Mouse (Mus musculus): ENCODE measurements around the gene Tmem254a.
"Not testable (repeated sequence)": the region's sequence is repeated elsewhere in the genome, so short reads cannot be mapped to it uniquely, and the experiment has no call there.

Gene Tmem254a

DNA sequence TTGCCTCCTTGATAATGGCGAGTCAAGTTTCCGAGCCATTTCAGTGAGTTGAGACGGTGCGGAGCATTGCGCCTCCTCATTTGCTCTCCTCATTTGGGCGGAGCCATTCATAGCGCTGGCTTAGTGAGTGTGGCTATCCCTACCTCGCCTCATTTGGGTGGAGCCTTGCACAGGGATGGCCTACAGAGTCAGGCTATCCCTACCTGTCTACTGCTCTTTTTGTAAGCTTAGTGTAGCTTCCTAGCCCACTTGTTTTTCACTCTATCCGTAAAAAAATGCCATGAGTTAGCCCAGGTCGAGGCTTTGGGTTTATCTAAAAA, at the start of gene Tmem254a:
Tmem254a (minus strand) TSS at position 111 of the 320 bp plus-strand sequence.
- not testable (repeated sequence) for DNase-seq (ENCODE audit: extremely low spot score, low spot score)

DNA sequence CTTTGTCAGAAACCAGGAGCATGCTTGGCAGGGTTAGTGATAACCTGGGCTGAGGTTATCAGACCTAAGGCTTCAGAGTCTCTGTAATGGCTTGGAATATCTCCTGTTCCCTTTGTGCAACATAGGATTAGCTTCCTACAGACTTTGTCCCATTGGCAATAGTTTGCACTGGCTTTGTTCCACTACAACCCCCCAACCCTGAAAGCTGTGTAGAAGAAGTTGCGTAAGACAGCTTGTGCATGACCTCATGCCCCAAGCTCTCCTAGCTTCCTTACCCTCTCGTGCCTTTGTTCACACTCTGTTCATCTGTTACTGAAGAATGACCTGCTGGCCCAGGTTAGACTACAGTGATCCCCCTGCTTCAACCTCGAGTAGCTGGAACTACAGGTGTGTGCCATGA, 30.4 kb upstream of the Tmem254a start:
- DNase-seq (ENCODE audit: extremely low spot score, low spot score), result not testable (repeated sequence)

DNA sequence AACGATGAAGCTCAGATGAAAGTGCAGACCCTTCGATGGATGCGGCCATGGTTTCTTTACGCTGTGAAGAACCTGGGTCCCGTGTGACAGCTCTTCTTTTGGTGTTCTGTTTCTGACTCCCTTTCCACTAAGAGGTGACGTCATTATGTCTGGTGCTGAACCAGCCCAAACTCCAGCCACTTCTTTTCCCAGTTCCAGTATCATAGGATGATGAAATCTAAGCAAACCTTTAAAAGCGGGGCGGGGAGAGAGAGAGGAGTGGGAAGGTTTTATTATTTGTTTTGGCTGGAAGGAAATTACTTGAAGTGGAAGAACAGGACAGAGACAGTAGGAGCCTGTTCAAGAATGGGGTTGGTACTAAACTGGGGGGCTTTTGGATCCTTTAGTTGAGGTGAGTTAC, 10.5 kb upstream of the Tmem254a start, which contains the start of gene Cphx1:
Cphx1 (plus strand) TSS at position 301 of the 400 bp plus-strand sequence.
- not testable (repeated sequence) for DNase-seq (ENCODE audit: extremely low spot score, low spot score)

DNA sequence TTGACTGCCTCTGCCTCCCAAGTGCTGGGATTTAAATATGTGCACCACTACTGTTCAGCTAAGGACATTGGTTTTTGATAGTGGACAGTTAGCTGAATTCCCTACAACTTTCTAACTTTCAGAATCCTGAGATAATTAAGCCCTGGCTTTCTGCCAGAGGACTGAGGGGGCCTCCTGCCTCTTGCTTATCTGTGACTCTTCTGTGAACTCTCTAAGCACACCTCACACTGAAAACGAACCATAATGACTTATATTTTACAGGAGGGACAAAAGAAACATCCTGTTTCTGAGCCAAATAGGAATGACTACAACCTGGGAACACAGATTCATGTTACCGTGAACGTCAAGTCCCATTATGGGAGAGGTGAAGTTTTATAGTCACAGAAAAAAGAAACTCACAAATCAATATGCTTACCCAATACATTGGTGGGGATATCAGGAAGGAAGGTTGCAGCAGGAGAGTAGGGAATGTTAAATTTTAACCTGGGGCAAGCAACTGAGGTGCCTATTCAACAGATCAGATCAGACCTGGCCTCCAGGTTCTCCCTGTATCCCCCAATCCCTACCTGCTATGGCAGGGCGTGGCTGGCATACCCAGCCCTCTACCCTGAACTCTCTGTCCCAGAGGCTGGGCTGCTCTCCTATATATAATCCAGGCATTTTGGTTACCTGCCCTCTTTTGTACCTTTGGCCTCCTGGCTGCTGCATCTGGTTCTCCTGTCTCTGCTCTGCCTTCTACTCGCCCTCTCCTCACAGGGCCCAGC, 9.6 kb upstream of the Tmem254a start:
- DNase-seq (ENCODE audit: extremely low spot score, low spot score), result not testable (repeated sequence)

DNA sequence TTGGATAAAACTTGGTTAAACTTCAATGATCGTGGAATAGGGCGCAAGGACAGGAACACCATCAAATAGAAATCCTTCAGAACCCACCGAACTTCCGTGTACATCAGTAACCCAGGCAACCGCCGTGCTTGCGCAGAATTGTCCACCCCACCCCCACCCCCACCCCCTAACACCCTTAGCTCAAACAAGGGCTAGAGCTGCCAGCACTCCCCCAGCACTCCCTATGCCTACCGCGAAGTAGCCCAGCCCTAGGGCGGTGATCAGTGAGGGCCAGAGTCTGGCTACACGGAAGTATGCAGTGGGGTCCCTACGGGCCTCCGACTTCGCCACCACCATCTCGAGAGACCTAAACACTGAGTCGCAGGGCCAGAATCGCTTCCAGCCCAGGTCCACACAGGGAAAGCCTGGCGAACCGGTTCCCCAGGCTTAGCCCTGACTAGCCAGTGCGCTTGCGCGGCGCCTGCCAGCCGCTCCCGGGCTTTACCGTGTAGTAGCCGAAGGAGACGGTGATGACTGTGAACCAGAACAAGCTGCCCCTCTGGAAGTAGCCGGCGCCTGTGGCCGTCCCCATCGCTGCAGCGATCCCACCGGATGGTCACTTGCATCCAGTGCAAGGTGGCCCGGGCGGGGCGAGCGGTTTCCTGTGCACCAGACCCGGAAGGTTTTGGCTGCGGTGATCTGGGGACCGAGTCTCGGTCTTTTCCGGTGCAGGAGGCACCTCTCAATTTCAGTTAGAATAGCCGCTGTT, 484 bp downstream of the Tmem254a start:
- DNase-seq (ENCODE audit: extremely low spot score, low spot score), result not testable (repeated sequence)

DNA sequence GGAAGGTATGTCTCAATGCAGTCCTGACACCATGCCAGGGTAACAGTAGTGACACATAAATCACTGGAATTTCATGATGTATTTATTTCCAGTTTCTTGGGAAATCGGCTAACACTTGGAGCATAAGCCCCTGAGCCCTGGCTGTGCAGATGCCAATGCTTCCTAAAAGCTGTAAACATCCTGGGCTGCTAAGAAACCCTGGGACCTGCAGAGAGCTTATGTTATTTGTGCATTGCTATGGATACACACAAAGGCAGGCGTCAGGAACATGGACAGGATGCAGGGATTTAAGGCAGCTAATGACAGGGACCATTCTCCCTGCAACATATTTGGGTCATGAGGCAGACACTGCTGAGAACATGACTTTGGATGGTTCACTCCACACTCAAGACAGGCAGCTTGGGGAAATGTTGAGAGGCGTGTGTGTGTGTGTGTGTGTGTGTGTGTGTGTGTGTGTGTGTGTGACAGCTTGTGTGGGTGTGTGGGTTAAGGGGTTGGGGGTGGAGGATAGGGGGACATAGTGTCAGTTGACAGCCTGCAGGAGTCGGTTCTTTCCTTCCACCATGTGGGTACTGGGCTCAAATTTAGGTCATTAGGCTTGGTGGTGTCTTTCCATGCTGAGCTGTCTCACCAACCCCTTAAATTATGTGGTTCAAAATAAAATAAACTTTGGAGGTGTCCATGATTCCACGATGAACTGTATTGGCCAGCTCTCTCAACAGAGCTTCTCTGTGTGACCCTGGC, 8.9 kb downstream of the Tmem254a start:
- DNase-seq (ENCODE audit: extremely low spot score, low spot score), result not testable (repeated sequence)

DNA sequence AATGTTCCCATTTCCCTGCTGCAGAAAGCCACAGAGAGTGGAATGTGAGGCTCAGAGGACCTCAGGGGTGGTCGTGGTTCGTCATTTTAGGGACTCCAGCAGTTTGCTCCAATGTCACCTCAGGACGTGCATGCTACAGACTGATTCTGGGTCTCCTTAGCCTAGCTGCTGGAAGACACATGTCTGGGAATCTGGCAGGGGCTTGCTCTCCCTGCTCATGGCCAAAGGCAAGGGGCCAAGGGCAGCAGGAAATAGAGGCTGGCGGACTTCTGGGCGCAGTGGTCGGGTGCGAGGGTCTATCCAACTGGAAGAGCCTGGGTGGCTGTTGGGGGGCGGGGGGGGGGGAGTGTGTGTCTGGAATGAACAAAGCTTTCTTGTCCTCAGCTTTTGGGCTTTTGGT, 18.5 kb downstream of the Tmem254a start:
- DNase-seq (ENCODE audit: extremely low spot score, low spot score), result not testable (repeated sequence)

DNA sequence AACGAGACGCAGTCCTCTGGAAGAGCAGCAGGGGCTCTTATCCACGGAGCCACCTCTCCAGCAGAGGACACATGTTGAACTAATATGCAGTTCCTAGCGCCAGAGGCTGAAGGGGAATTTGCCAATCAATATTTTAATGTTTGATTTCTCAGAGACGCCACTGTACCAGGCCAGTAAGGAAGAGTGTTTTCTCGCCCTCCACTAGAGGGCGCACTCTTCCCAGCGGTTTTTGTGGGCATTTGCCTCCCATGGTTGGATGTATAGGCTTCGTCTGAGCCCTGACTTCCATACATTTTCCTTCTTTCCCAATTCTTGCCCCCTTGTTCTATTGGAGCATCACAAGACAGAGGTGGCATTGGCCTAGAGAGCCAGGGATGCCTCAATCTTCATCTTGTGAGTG, 20.2 kb downstream of the Tmem254a start:
- DNase-seq (ENCODE audit: extremely low spot score, low spot score), result not testable (repeated sequence)

DNA sequence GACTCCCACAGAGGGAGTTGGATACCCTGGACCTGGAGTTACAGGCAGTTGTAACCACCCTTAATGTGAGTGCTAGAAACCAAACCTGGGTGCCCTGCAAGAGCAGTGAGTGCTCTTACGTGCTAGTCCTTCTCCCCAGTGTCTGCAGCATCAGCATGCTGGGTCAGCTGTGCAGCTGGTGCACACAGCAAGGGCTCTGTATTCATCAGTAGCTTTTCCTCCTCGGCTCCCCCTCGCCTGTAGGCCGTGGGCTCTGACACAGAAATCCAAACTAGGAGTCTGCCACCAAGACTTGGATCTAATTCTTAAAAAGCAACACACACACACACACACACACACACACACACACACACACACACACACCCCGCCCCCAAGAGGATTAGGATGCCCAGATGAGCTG, 22.2 kb downstream of the Tmem254a start:
- DNase-seq (ENCODE audit: extremely low spot score, low spot score), result not testable (repeated sequence)

DNA sequence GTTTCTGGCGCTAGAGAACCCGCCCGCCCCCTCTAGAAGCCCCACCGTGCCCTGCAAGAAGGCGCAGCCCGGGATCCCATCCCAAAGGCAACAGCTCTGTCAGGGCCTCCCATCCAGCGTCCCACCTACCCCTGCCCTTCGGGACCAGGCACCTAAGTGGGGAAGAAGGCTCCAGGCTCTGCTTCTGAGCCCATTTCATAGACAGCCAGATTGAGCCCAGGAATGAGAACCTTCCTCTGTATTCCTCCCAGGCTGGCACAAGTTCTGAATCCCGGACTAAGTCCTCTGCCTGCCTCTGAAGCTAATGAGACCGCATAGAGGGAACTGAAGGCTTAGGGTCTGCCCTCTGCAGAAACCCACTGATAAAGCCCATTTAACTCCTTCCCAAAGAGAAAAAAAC, 24.5 kb downstream of the Tmem254a start, which contains the start of gene Plac9a:
Plac9a (minus strand) TSS at position 101 of the 400 bp plus-strand sequence.
- not testable (repeated sequence) for DNase-seq (ENCODE audit: extremely low spot score, low spot score)

DNA sequence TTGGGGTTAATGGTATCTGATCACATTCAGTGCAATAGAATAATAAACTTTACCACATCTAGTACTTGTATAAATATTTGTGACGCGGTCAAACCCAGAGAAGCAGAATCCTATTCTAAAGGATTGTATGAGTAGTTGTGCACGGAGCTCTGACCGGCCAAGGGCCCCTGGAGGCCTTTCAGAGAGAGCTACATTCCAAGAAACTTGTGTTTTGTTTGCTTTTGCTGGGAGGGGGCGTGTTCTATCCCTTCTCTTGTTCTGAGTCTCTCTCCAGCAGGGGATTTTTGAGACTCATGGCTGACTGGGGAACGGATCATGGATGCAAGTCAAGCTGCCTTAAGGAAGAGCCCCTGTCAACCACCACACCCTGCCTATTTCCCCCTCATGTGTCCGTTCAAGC, 31.8 kb downstream of the Tmem254a start:
- not testable (repeated sequence) for DNase-seq (ENCODE audit: extremely low spot score, low spot score)

DNA sequence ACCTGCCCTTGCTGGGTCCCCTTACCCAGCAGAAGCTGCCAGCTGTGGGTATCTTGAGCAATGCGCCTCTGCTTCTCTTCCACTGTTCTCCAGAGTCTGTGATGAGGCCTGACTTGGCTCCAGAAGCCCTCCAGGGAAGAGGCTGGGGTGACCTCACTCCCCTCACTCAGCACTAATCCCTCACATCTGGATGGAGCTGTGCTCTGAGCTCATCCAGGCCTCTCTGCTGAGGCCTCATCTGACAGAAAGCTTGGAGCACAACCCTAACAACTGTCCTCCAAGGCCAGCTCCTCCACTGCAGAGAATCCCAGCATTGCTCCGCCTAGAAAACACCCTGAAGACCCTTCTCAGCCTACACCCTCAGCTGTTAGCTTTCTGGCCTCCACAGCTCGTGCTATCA, 32.9 kb downstream of the Tmem254a start:
- not testable (repeated sequence) for DNase-seq (ENCODE audit: extremely low spot score, low spot score)

DNA sequence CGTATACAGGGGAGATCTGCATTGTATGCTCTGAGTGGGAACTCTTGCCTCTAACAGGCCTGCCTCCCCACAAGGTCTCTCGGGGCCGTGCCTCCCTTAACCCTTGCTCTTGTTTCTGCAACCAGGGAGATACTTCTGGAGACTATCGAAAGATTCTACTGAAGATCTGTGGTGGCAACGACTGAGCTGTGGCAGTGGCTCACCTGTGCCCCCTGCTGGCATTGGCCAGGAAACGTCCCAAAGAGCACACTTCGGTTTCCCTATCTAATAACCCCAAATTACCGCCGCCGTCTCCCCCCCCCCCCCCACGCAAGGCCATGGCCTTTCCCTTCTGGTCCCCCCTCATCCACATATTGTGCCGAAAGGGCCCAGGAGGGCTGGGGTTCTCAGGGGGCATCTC, 41.6 kb downstream of the Tmem254a start:
- not testable (repeated sequence) for DNase-seq (ENCODE audit: extremely low spot score, low spot score)

DNA sequence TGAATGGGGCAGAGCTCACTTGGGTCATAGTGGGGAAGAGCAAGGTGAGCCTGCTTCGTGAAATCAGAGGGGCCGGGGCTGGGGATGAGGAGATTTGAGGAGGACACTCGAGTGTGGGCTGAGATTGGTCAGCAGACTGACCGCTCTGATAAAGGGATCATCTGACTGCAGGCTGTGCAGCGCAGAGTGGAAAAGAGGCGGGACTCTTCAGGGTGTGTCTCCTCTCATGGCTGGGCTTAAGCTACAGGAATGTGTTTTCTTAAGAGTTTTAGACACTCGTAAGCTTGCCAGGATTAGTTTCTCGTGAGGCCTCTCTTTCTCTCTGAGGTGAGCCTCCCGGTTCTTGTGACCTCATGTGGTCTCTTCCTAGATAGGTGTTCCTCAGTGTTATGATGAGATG, 45.7 kb downstream of the Tmem254a start:
- not testable (repeated sequence) for DNase-seq (ENCODE audit: extremely low spot score, low spot score)

DNA sequence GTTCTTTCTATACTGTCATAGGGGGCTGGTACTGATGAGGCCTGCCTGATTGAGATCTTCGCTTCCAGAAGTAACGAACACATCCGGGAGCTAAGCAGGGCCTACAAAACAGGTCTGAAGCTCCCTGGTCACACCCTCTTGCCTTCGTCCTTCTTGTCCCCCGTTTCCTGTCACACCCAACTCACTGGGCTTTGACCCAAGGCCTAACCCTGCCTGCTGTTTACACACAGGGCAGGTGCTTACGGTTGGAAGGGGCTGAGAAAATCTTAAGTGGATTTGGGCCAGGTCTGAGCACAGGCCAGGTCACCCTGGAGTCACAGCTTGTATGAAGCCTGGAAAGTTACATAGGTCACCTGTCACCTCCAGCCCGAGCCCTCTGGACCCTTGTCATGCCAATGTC, 50.8 kb downstream of the Tmem254a start:
- DNase-seq (ENCODE audit: extremely low spot score, low spot score), result not testable (repeated sequence)
